Mouse (Mus musculus) left cerebral cortex, adult 18-20 months (tissue): ENCODE measurements around the gene Olfr1480. TPM values are rescaled to one million over a fixed set of nuclear protein-coding genes. Genes with fewer than 3 reads are reported as not detected.

Source experiments
- DNase-seq, 2 experiments: peaks; one replicate each; pipeline ENCODE4 v3.0.0; 2021 to 2022; ENCODE audit warnings: low spot score in 2 of 2, mixed read lengths in 1 of 2
- long read RNA-seq, 2 experiments: library from polyadenylated mRNA; stranded (forward); transcript quantifications; one replicate each; pipeline ENCODE4 v2.0.0; 2021
- total RNA-seq, 2 experiments: library from RNA; stranded (reverse); gene quantifications; 2 replicates each; pipeline ENCODE4 v1.2.3; 2021

The Olfr1480 gene
- not detected for total RNA-seq
- long read RNA-seq, experiment 1: 0 reads
- long read RNA-seq, experiment 2: 0 reads

DNA sequence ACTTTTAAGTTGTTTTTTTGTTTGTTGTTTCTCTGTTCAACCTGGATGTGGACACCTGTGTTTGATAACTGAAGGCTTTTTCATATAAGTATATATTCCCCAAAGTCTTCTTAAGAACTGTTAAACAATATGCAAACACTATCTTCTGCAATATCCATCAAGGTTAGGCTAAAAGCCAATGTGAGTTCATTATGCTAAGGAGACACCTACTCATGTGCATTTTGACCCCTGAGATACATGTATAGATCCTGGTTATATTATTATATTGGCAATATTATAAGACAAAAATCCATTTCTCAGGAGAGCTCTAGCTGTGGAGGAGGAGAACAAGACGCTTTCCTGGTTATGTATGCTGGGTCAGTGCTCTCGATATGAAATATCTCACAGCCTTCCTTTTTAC, at the start of gene Olfr1480:
Gene Olfr1480 (plus strand): TSS at position 301 of the 400 bp plus-strand sequence.
- no peak for DNase-seq

- no peak for DNase-seq
Observed at GRCm38 (mm10) chr19:13480096-13480495, 47.6 kb upstream of the Olfr1480 start, which contains the start of gene Olfr1475. TSS of gene Olfr1475 (minus strand) at chr19:13480196.

GRCm38 (mm10) chr19:13500246-13500645, 27.5 kb upstream of the Olfr1480 start, which contains the start of gene Olfr1477:
TSS of gene Olfr1477 (plus strand) at chr19:13500546.
- no peak for DNase-seq

Other genes starting within 250 kb of the Olfr1480 start
- not detected for gene Olfr1465, start 212.4 kb upstream of the Olfr1480 start, total RNA-seq
- not detected for gene Olfr1466, start 189.1 kb upstream of the Olfr1480 start, total RNA-seq
- not detected for gene Olfr1467, start 165.7 kb upstream of the Olfr1480 start, total RNA-seq
- gene Olfr1469, start 120.1 kb upstream of the Olfr1480 start, total RNA-seq: not detected
- not detected for gene Olfr1471, start 84.5 kb upstream of the Olfr1480 start, total RNA-seq
- not detected for gene Olfr1472, start 71.8 kb upstream of the Olfr1480 start, total RNA-seq
- not detected for gene Olfr1474, start 58.3 kb upstream of the Olfr1480 start, total RNA-seq
- gene Olfr1475, start 47.7 kb upstream of the Olfr1480 start, total RNA-seq: not detected
- gene Olfr1477, start 27.4 kb upstream of the Olfr1480 start, total RNA-seq: not detected
- gene Olfr1484, start 55.6 kb downstream of the Olfr1480 start, total RNA-seq: not detected
- not detected for gene Olfr1487, start 89.5 kb downstream of the Olfr1480 start, total RNA-seq
- gene Olfr1489, start 103.7 kb downstream of the Olfr1480 start, total RNA-seq: not detected
- not detected for gene Olfr1490, start 123.2 kb downstream of the Olfr1480 start, total RNA-seq
- gene Olfr1491, start 169.4 kb downstream of the Olfr1480 start, total RNA-seq: not detected
- gene Olfr1493-ps1, start 195.4 kb downstream of the Olfr1480 start, total RNA-seq: not detected
- not detected for gene Olfr1494, start 211.8 kb downstream of the Olfr1480 start, total RNA-seq
- gene Olfr1495, start 236.7 kb downstream of the Olfr1480 start, total RNA-seq: not detected
- not detected for gene Olfr1496, start 250.0 kb downstream of the Olfr1480 start, total RNA-seq